Mouse (Mus musculus) left cerebral cortex, adult 9 months (tissue): ENCODE measurements around the gene Olfr629.
"Not testable (repeated sequence)": the region's sequence is repeated elsewhere in the genome, so short reads cannot be mapped to it uniquely, and the experiment has no call there.

Experiments
- DNase-seq, 2 experiments: peaks; one replicate each; pipeline ENCODE4 v3.0.0; 2022; ENCODE audit warnings: low spot score in 2 of 2

Gene Olfr629

GRCm38 (mm10) chr7:103744843-103745242, at the start of gene Olfr629:
Gene Olfr629, minus strand, starts transcription at chr7:103744943.
- DNase-seq: no peak

GRCm38 (mm10) chr7:103792669-103793388, 48.1 kb upstream of the Olfr629 start:
- no peak for DNase-seq

GRCm38 (mm10) chr7:103791721-103792120, 47.0 kb upstream of the Olfr629 start, which contains the start of gene Olfr67:
Gene Olfr67, minus strand, starts transcription at chr7:103791821.
- no peak for DNase-seq

GRCm38 (mm10) chr7:103779598-103779997, 34.9 kb upstream of the Olfr629 start, which contains the start of gene Olfr68:
Gene Olfr68, minus strand, starts transcription at chr7:103779698.
- no peak for DNase-seq

GRCm38 (mm10) chr7:103777652-103778051, 32.9 kb upstream of the Olfr629 start:
- not testable (repeated sequence) for DNase-seq

- no peak for DNase-seq
Observed at GRCm38 (mm10) chr7:103771494-103771893, 26.8 kb upstream of the Olfr629 start, which contains the start of gene Olfr69. Gene Olfr69, minus strand, starts transcription at chr7:103771594.

DNA sequence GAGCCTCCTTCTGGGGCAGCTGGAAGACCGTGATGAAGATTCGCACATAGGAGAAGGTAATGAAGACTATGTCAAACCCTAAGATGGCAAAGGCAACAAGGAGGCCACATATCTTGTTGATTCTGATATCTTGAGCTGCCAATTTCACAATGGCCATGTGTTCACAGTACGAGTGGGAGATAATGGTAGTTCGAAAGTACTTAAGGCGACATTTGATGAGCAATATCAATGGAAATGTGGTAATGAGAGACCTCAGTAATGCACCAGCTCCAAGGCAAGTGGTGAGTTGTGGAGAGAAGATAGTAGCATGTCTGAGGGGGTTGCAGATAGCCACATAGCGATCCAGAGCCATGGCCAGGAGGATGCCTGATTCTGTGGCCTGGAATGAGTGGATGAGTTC, 22.9 kb upstream of the Olfr629 start:
- not testable (repeated sequence) for DNase-seq

- DNase-seq: not testable (repeated sequence)
Observed at GRCm38 (mm10) chr7:103762212-103762611, 17.5 kb upstream of the Olfr629 start.

- DNase-seq: no peak
Observed at GRCm38 (mm10) chr7:103757233-103757632, 12.5 kb upstream of the Olfr629 start, which contains the start of gene Olfr630. Gene Olfr630, minus strand, starts transcription at chr7:103757333.

DNA sequence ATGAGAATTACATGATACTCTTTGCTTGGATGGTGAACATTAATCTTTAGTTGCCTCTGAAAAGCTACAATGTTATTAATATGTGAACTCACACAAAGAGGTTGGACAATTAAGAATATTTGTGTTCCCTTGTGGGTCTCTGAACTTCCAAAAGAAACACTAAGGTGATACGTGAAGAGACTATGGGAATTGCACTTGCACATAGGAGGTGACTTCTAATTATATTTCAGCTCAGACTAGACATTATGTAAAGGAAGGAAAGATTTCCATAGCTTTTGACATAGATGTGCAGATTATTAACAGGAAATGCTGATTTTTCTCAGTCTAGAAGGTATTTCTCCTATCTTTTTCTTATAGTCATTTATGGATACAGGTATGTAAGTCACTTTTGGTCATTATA, 14.7 kb downstream of the Olfr629 start, which contains the start of gene Olfr628:
Olfr628 (plus strand) TSS at position 301 of the 400 bp plus-strand sequence.
- DNase-seq: no peak

DNA sequence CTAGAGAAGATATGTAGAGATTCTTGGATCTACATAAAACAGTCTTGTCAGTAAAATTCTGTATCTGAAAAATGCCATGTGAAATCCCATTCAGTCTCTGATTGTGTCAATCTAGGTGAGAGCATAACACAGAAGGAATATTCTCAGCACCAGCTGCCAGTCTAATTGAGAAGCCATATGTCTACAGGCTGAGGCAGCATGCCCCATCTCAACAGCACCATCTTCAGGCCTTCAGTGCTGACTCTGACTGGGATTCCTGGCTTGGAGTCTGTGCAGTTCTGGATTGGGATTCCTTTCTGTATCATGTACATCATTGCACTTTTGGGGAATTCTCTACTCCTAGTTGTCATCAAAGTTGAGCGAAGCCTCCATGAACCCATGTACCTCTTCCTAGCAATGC, 28.3 kb downstream of the Olfr629 start:
- DNase-seq: not testable (repeated sequence)

DNA sequence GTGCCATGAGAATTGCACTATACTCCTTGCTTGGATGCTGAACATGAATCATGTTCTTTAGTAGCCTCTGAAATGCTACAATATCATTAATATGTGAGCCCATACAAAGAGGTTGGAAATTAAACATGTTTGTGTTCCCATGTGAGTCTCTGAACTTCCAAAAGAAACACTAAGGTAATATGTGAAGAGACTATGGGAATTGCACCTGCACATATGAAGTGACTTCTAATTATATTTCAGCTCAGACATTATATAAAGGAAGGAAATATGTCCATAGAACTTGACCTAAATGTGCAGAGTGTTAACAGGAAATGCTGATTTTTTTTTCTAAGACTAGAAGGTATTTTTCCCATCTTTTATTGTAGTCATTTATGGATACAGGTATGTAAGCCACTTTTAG, 30.4 kb downstream of the Olfr629 start, which contains the start of gene Olfr243:
Olfr243 (plus strand) TSS at position 301 of the 400 bp plus-strand sequence.
- DNase-seq: no peak

DNA sequence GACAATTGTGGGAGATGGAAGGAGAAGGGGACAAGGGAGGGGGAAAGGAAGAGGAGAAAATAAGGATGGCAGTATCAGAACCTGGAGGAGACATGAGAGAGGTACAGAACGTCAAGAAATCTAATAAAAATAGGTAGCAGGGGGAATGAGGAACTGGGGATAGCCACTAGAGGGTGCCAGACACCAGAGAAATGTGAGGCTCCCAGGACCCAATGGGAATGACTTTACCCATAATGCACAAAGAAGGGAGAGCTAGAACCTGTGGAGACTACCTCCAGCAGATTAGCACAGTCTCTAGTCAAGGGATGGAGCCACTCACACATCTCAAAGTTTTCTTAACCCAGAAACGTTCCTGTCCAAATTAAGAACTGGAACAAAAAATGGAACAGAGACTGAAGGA, 32.7 kb downstream of the Olfr629 start:
- no peak for DNase-seq

DNA sequence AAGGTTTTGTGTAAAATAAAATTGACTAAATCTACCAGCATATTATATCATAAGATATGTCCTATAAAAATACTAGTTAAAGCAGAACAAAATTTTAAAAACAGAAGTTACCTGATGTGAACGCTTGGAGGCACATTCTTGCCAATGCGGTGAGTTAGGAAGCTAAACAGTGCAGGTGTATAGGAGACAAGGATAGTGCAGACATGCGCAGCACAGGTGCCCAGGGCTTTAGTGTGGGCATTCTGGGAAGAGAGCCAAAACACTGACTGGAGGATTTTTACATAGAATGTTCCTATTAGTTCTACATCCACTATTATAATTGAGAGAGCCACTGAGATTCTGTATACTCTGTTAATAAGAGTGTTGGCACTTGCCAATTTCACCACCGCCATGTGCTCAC, 45.3 kb downstream of the Olfr629 start:
- no peak for DNase-seq
